Mouse (Mus musculus) liver, embryonic 16.5 days (tissue): Measurements from ENCODE around the gene Klk1b9. TPM values are rescaled to one million over a fixed set of nuclear protein-coding genes. Genes with fewer than 3 reads are reported as not detected.
"Not testable (repeated sequence)": the region's sequence is repeated elsewhere in the genome, so short reads cannot be mapped to it uniquely, and the experiment has no call there.

ENCODE experiments used
- ATAC-seq: fragments of 200-750 bp; cut with Nextera tagmentation; 2 replicates; pipeline ENCODE4 v1.8.0; 2017; ENCODE audit warnings: low read depth, mild to moderate bottlenecking, moderate number of reproducible peaks, moderate library complexity
- H3K27ac ChIP-seq: fragments of 300-500 bp; sonication (generic); 2 replicates; pipeline ENCODE4 v1.5.1; 2014; ENCODE audit warnings: mild to moderate bottlenecking, low read length
- H3K27me3 ChIP-seq: fragments of 300-500 bp; sonication (generic); 2 replicates; pipeline ENCODE4 v1.6.1; 2014; ENCODE audit warnings: low read depth, low read length, mixed read lengths; ENCODE audit not compliant: control insufficient read depth, insufficient read depth
- H3K36me3 ChIP-seq: fragments of 300-500 bp; sonication (generic); 2 replicates; pipeline ENCODE4 v1.6.1; 2014; ENCODE audit warnings: mild to moderate bottlenecking; ENCODE audit not compliant: control insufficient read depth, insufficient read depth
- H3K4me1 ChIP-seq: fragments of 300-500 bp; sonication (generic); 2 replicates; pipeline ENCODE4 v1.6.1; 2014; ENCODE audit warnings: low read depth, low read length, mixed read lengths; ENCODE audit not compliant: control insufficient read depth
- H3K4me2 ChIP-seq: fragments of 300-500 bp; sonication (generic); 2 replicates; pipeline ENCODE4 v1.6.1; 2014; ENCODE audit warnings: low read depth, low read length, mixed read lengths
- H3K4me3 ChIP-seq: fragments of 300-500 bp; sonication (generic); 2 replicates; pipeline ENCODE4 v1.5.1; 2014; ENCODE audit warnings: low read depth, mild to moderate bottlenecking, low read length
- H3K9ac ChIP-seq: fragments of 300-500 bp; sonication (generic); 2 replicates; pipeline ENCODE4 v1.6.1; 2014; ENCODE audit warnings: low read depth, low read length
- H3K9me3 ChIP-seq: fragments of 300-500 bp; sonication (generic); replicated peaks from 2 replicates; pipeline ENCODE4 v1.6.1; 2016; ENCODE audit warnings: low read length; ENCODE audit not compliant: control insufficient read depth
- WGBS: fragments of 180-500 bp; shearing (Covaris S2); extraction: QIAGEN DNeasy Blood & Tissue Kit; methylation state at CpG from one replicate; pipeline ENCODE4 v1.1.7; 2014; ENCODE audit not compliant: insufficient replicate concordance; 5-methylcytosine and 5-hydroxymethylcytosine counted together
- polyA plus RNA-seq: library from polyadenylated mRNA; unstranded; fragments of >200 nt; fragmentation: Nextera tagmentation; extraction: Ambion mirVana; gene quantifications from 2 replicates; pipeline ENCODE4 v1.2.1, GENCODE M21; 2015

Klk1b9 gene
- polyA plus RNA-seq, 1 experiment from 2014 or later = not detected

- H3K4me1 ChIP-seq = no peaks in the 10 kb centered on the region
- H3K27me3 ChIP-seq = no peaks in the 10 kb centered on the region
- no peak for ATAC-seq
- no peak overlapping the region for H3K4me2 ChIP-seq
- H3K27ac ChIP-seq = no peak overlapping the region
- H3K9me3 ChIP-seq = no peaks in the 10 kb centered on the region
- no peaks in the 10 kb centered on the region for H3K36me3 ChIP-seq
- no peak overlapping the region for H3K4me3 ChIP-seq
- WGBS = 46% methylated on average over 4 of the region's 4 CpGs
- H3K9ac ChIP-seq = no peak overlapping the region
Observed at GRCm38 (mm10) chr7:43952703-43953102, 23.2 kb upstream of the Klk1b9 start.

GRCm38 (mm10) chr7:43966451-43966850, 9.4 kb upstream of the Klk1b9 start, which contains the start of gene Klk1b1:
Klk1b1 (plus strand) TSS chr7:43966751.
- no peaks in the 10 kb centered on the region for H3K27me3 ChIP-seq
- no peaks in the 10 kb centered on the region for H3K9me3 ChIP-seq
- no peak for ATAC-seq
- no peak within 1 kb of the TSS for H3K4me3 ChIP-seq
- no peak within 1 kb of the TSS for H3K4me2 ChIP-seq
- no peaks in the 10 kb centered on the region for H3K36me3 ChIP-seq
- H3K9ac ChIP-seq = no peak within 1 kb of the TSS
- no peaks in the 10 kb centered on the region for H3K4me1 ChIP-seq
- no peak within 1 kb of the TSS for H3K27ac ChIP-seq
- WGBS = 38% methylated on average over 3 of the region's 3 CpGs

DNA sequence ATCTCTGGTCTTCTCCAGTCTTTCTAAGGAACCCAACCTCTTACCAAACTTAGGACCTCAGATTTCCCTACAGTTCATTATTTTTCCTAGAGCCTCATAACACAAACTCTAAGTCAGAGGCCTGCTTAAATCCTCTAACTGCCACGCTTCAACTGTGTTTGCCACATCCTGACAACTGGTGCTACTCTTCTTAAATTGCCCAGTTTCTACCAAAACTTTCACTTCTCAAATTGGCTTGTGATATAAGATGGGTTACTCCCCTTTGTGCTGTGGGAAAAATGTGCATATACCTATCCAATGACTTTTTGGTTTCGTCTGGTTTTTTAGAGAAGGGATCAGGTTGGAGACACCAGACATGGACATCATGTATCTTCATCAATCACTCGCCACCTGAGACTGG, 8.8 kb upstream of the Klk1b9 start:
- no peak overlapping the region for H3K27ac ChIP-seq
- H3K36me3 ChIP-seq = no peaks in the 10 kb centered on the region
- H3K4me3 ChIP-seq = no peak overlapping the region
- H3K9ac ChIP-seq = no peak overlapping the region
- ATAC-seq = no peak
- no peak overlapping the region for H3K4me2 ChIP-seq
- no peaks in the 10 kb centered on the region for H3K9me3 ChIP-seq
- no peaks in the 10 kb centered on the region for H3K4me1 ChIP-seq
- no peaks in the 10 kb centered on the region for H3K27me3 ChIP-seq
- WGBS = 53% methylated on average over 3 of the region's 3 CpGs

DNA sequence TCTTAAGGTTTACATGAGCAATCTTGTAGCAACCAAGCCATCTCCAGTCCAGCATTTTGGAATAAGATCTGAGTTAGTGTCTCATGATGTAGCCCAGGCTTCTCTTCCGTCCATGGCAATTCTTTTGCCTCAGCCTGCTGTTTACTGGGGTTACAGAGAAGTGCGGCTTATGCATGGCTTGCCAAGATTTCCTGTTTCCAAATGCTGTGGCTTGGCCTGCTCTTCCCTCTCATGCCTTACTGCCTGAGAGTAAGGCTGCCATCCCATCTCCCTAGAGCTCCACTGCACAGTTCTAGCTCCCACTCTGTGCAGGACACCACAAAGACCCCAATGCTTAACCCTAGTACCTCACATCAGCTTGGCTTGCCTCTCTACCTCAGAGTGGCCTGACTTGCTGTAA, 8.2 kb upstream of the Klk1b9 start:
- H3K4me1 ChIP-seq = no peaks in the 10 kb centered on the region
- no peaks in the 10 kb centered on the region for H3K36me3 ChIP-seq
- H3K27ac ChIP-seq = no peak overlapping the region
- no peak overlapping the region for H3K4me3 ChIP-seq
- H3K9ac ChIP-seq = no peak overlapping the region
- no peak overlapping the region for H3K4me2 ChIP-seq
- WGBS = 50% methylated on average over 2 of the region's 2 CpGs
- no peaks in the 10 kb centered on the region for H3K27me3 ChIP-seq
- H3K9me3 ChIP-seq = no peaks in the 10 kb centered on the region
- no peak for ATAC-seq

DNA sequence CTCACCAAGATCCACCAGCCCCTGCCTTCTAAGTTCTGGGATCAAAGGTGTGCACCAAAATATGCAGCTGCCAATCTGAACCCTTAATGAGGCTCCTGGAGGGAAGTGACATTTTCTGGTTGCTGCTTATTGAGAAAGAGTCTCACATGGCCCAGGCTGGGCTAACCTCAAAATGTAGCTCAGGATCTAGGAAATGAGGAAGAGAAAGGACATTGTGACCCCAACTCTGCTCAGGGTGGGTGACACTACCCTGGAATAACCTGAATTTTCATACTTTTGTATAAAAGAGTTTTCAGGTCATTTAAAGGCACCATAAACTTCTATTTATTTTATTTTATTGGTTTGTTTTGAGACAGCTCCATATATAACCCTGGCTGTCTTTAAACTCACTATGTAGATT, 9.8 kb downstream of the Klk1b9 start:
- H3K4me3 ChIP-seq = no peak overlapping the region
- H3K36me3 ChIP-seq = no peaks in the 10 kb centered on the region
- H3K4me1 ChIP-seq = no peaks in the 10 kb centered on the region
- H3K27me3 ChIP-seq = no peaks in the 10 kb centered on the region
- no peak overlapping the region for H3K4me2 ChIP-seq
- H3K27ac ChIP-seq = no peak overlapping the region
- H3K9ac ChIP-seq = no peak overlapping the region
- no peaks in the 10 kb centered on the region for H3K9me3 ChIP-seq
- ATAC-seq = no peak

- ATAC-seq, H3K36me3 ChIP-seq, H3K27ac ChIP-seq, H3K4me2 ChIP-seq, H3K4me3 ChIP-seq, H3K9ac ChIP-seq, H3K4me1 ChIP-seq, H3K27me3 ChIP-seq, H3K9me3 ChIP-seq: not testable (repeated sequence)
- 43% methylated on average over 1 of the region's 1 CpGs for WGBS
Observed at GRCm38 (mm10) chr7:43994821-43995220, 19.0 kb downstream of the Klk1b9 start.

- 49% methylated on average over 4 of the region's 4 CpGs for WGBS
- not testable (repeated sequence) for H3K4me1 ChIP-seq, H3K36me3 ChIP-seq, H3K9me3 ChIP-seq, ATAC-seq, H3K4me3 ChIP-seq, H3K9ac ChIP-seq, H3K27me3 ChIP-seq, H3K27ac ChIP-seq, H3K4me2 ChIP-seq
Observed at GRCm38 (mm10) chr7:43995577-43995976, 19.7 kb downstream of the Klk1b9 start, which contains the start of gene Klk1b11. Klk1b11 (plus strand) TSS chr7:43995877.

GRCm38 (mm10) chr7:44004847-44005246, 29.0 kb downstream of the Klk1b9 start:
- Histone ChIP-seq H3K36me3 (no peaks in the 10 kb centered on the region), H3K4me3 (no peak overlapping the region), H3K4me1 (no peaks in the 10 kb centered on the region), H3K9ac (no peak overlapping the region), H3K27ac (no peak overlapping the region), H3K27me3 (no peaks in the 10 kb centered on the region), H3K9me3 (no peaks in the 10 kb centered on the region), H3K4me2 (no peak overlapping the region)
- no peak for ATAC-seq

- not testable (repeated sequence) for H3K4me1 ChIP-seq, H3K9ac ChIP-seq
Observed at GRCm38 (mm10) chr7:44011868-44012267, 36.0 kb downstream of the Klk1b9 start, which contains the start of gene Klk1b26. Klk1b26 (plus strand) TSS chr7:44012168.

DNA sequence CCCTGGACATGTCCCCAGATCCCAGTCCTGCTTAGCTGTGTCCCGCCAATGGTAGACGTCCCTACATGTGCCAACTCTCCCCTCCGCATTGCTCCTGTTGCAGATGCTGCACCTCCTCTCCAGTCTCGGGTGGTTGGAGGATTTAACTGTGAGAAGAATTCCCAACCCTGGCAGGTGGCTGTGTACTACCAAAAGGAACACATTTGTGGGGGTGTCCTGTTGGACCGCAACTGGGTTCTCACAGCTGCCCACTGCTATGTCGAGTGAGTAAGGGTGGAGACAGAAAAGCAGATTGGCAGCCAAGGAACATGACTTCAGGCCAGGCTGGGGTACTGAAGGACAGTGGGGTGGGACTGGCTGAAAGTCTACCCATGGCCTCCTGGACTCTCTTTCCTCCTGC, 38.8 kb downstream of the Klk1b9 start:
- not testable (repeated sequence) for H3K27me3 ChIP-seq, H3K9ac ChIP-seq, H3K4me1 ChIP-seq, H3K4me2 ChIP-seq, H3K4me3 ChIP-seq, H3K27ac ChIP-seq, H3K9me3 ChIP-seq, H3K36me3 ChIP-seq, ATAC-seq
- 68% methylated on average over 6 of the region's 6 CpGs for WGBS

More at GRCm38 (mm10) chr7:44011868-44012267, 36.0 kb downstream of the Klk1b9 start, which contains the start of gene Klk1b26:
- not testable (repeated sequence) for H3K27me3 ChIP-seq, ATAC-seq, H3K4me3 ChIP-seq, H3K9me3 ChIP-seq, H3K4me2 ChIP-seq, H3K36me3 ChIP-seq, H3K27ac ChIP-seq
